In genomic region chr16:96467445-96467844, GRCm38 (mm10) we compare ENCODE assay signal across 8 mouse cellular contexts. TPM values are rescaled to one million over a fixed set of nuclear protein-coding genes. Genes with fewer than 3 reads are reported as not detected.
DNase-seq lines count a peak whose midpoint lies in the region; ATAC-seq and TF ChIP-seq lines count a peak whose summit lies in the region.

Gene Pcp4 (plus strand): TSS chr16:96467606.

- no peak for TF ChIP-seq POLR2A in CH12.LX (IDR thresholded peaks at IDR 0.05; ENCODE audit: low read depth, low read length)
- no peak for TF ChIP-seq POLR2A in brain, embryonic 14.5 days (IDR thresholded peaks at IDR 0.05; ENCODE audit: borderline replicate concordance, extremely low read depth, insufficient read depth, insufficient read length, poor library complexity, severe bottlenecking)

- no peak for TF ChIP-seq EP300 in CH12.LX (IDR thresholded peaks at IDR 0.05; ENCODE audit: low read length)

- no peaks in the 10 kb centered on the region for H3K79me2 ChIP-seq in CH12.LX (replicated peaks; ENCODE audit: control insufficient read depth, extremely low read depth, insufficient read depth, poor library complexity, severe bottlenecking)

- 11% methylated on average over 8 of the region's 8 CpGs for WGBS in lung, embryonic 14.5 days

- in situ Hi-C loops in CH12.LX (cut with MboI; ENCODE audit: low pct_ligation_motif_present, low pct_unique_long_range_greater_than_20kb, low sequenced_read_pairs), result loop anchor here (5.0 to 25.0 kb wide), 3 partner anchors 95 to 230 kb away; partner anchors contain the start of gene B3galt5

- H3K4me2 ChIP-seq in CH12.LX (ENCODE audit: insufficient read depth, low read depth, poor library complexity, severe bottlenecking), result no peak within 1 kb of the TSS
- H3K4me2 ChIP-seq in lung, embryonic 14.5 days, result no peak within 1 kb of the TSS

- H3K4me1 ChIP-seq in CH12.LX (ENCODE audit: control insufficient read depth in 1 of 2, insufficient read depth in 2 of 2), result peaks cover 0 to 3% of the 10 kb centered on the region in 2 experiments; a peak in 3 of 4 replicates
- no peaks in the 10 kb centered on the region for H3K4me1 ChIP-seq in lung, embryonic 14.5 days (ENCODE audit: insufficient read depth)

- peak; percentile 98 to 100 for TF ChIP-seq CTCF in CH12.LX (conservative IDR thresholded peaks at IDR 0.05 in 1 of 2, IDR thresholded peaks at IDR 0.05 in 1 of 2; ENCODE audit: low read depth in 2 of 2, low read length in 2 of 2)
- peak; percentile 99 for TF ChIP-seq CTCF in brain, embryonic 14.5 days (IDR thresholded peaks at IDR 0.05; ENCODE audit: borderline replicate concordance, extremely low read depth, insufficient read depth, insufficient read length)
- peak; percentile 97 for TF ChIP-seq CTCF in lung, embryonic 14.5 days (IDR thresholded peaks at IDR 0.05; ENCODE audit: low read depth)

- DNase-seq in CH12.LX (ENCODE audit: extremely low read depth), result peak; percentile 83
- DNase-seq in brain, embryonic 14.5 days (ENCODE audit: low read depth), result peak; percentile 92
- peak; percentile 71 to 79 for DNase-seq in heart, postnatal 14 days
- DNase-seq in layer of hippocampus, adult 11-12 months (ENCODE audit: low spot score), result peak; percentile 92
- peak; percentile 89 for DNase-seq in lung, embryonic 14.5 days
- peak; percentile 71 for DNase-seq in ovary, postnatal 36 days (ENCODE audit: low spot score)
- DNase-seq in thymus, postnatal 14 days, result peak; percentile 58

- no peak within 1 kb of the TSS for H3K4me3 ChIP-seq in CH12.LX (replicated peaks in 1 of 3; ENCODE audit: low read depth in 2 of 3, low read length in 2 of 3, poor library complexity in 1 of 3)
- H3K4me3 ChIP-seq in lung, embryonic 14.5 days (ENCODE audit: low read depth, low read length), result no peak within 1 kb of the TSS

- no peak within 1 kb of the TSS for H3K27ac ChIP-seq in CH12.LX (ENCODE audit: insufficient read depth, low read depth)
- no peak within 1 kb of the TSS for H3K27ac ChIP-seq in lung, embryonic 14.5 days (ENCODE audit: low read depth)

- H3K36me3 ChIP-seq in CH12.LX (replicated peaks in 1 of 2; ENCODE audit: control insufficient read depth in 1 of 2, insufficient read depth in 1 of 2, low read length in 1 of 2), result no peaks in the 10 kb centered on the region
- H3K36me3 ChIP-seq in lung, embryonic 14.5 days (ENCODE audit: insufficient read depth), result no peaks in the 10 kb centered on the region

- TF ChIP-seq RAD21 in CH12.LX (IDR thresholded peaks at IDR 0.05; ENCODE audit: low read depth, low read length), result peak; percentile 90

- peaks cover 6% of the 10 kb centered on the region for H3K27me3 ChIP-seq in CH12.LX (replicated peaks)
- no peaks in the 10 kb centered on the region for H3K27me3 ChIP-seq in lung, embryonic 14.5 days (ENCODE audit: insufficient read depth, low read length)

- intact Hi-C loops in heart, postnatal 14 days (cut with DNase I), result loop anchor here (1.0 to 5.0 kb wide), 3 partner anchors 110 to 204 kb away; no protein-coding TSS in a partner anchor

- ATAC-seq in erythroblast, adult 5-6 weeks (replicated peaks; ENCODE audit: low FRiP score, poor library complexity, severe bottlenecking), result peak; percentile 69; the same call in 1 of the 2 replicates
- ATAC-seq in lung, embryonic 14.5 days (ENCODE audit: insufficient read depth), result peak; percentile 55

- dilution Hi-C loops in CH12.LX (cut with MboI; ENCODE audit: extremely low pct_ligation_motif_present, extremely low pct_unique_long_range_greater_than_20kb, low sequenced_read_pairs), result no loop called here

- H3K9me3 ChIP-seq in CH12.LX (replicated peaks; ENCODE audit: low read length), result no peaks in the 10 kb centered on the region
- no peaks in the 10 kb centered on the region for H3K9me3 ChIP-seq in lung, embryonic 14.5 days (ENCODE audit: low read depth, low read length)

- no peak within 1 kb of the TSS for H3K9ac ChIP-seq in CH12.LX (ENCODE audit: insufficient read depth, low read depth)
- H3K9ac ChIP-seq in lung, embryonic 14.5 days, result no peak within 1 kb of the TSS

TF ChIP-seq in CH12.LX, 34 proteins besides CTCF, POLR2A, EP300 and RAD21:
- peak; percentile 48; the same call in 1 of the 2 replicates for TF ChIP-seq IRF4 (IDR thresholded peaks at IDR 0.05; ENCODE audit: low read depth, low read length)
- no peak for TF ChIP-seq USF2 (conservative IDR thresholded peaks at IDR 0.05; ENCODE audit: low read depth, low read length)
- TF ChIP-seq NELFE (IDR thresholded peaks at IDR 0.05; ENCODE audit: low read depth, low read length), result peak; percentile 44; the same call in 1 of the 2 replicates
- no peak for TF ChIP-seq TCF12 (IDR thresholded peaks at IDR 0.05; ENCODE audit: low read depth, low read length)
- TF ChIP-seq MYC (IDR thresholded peaks at IDR 0.05; ENCODE audit: low read depth, low read length), result peak; percentile 56; the same call in 1 of the 2 replicates
- TF ChIP-seq SMC3 (IDR thresholded peaks at IDR 0.05; ENCODE audit: low read depth, low read length), result peak; percentile 99
- no peak for TF ChIP-seq ETS1 (conservative IDR thresholded peaks at IDR 0.05; ENCODE audit: low read depth, low read length)
- TF ChIP-seq ZC3H11A (IDR thresholded peaks at IDR 0.05; ENCODE audit: low read depth, low read length), result peak; percentile 80
- TF ChIP-seq ELF1 (IDR thresholded peaks at IDR 0.05; ENCODE audit: low read depth, low read length), result 0 out of 2 replicates have a peak, but pooled peaks have one; percentile 41

RNA-seq across cellular contexts. Expression of gene Pcp4, which starts in this region (rescaled TPM):
- total RNA-seq in CH12.LX (2012; rRNA removed), result 0.46 TPM in 1 of 2 replicates, not detected in the other
- 2.0 and 3.3 TPM in 2 replicates for total RNA-seq in CH12.LX (2014; rRNA removed)
- polyA plus RNA-seq in CH12.LX (2012; ENCODE audit: insufficient read length, low read depth), result 2.4 and 2.9 TPM in 2 replicates
- 76.6 and 125 TPM in 2 replicates for polyA plus RNA-seq in brain, embryonic 14.5 days (2012; rRNA removed)
- total RNA-seq in erythroblast, adult 5-6 weeks (2015; ENCODE audit: low replicate concordance), result not detected in 2 replicates
- total RNA-seq in erythroblast, adult 5-6 weeks (2017; ENCODE audit: low replicate concordance), result not detected in 2 replicates
- 1 to 10 TPM; 1.4 to 2.3 TPM for total RNA-seq in heart, postnatal 14 days (2021)
- 4.2 and 4.6 TPM in 2 replicates for polyA plus RNA-seq in lung, embryonic 14.5 days (2014; fragmentation: Nextera tagmentation; extraction: Ambion mirVana)

Comparison
In these comparisons a context has a peak if more than half of its experiments do, and no peak if none do; other contexts are left out.
1. RNA of gene Pcp4 (polyA plus RNA-seq): 76.6 to 125 TPM in brain, embryonic 14.5 days; 4.2 to 4.6 TPM in lung, embryonic 14.5 days and 2.4 to 2.9 TPM in CH12.LX; every median in the first group is over 10 times any median in the second.
2. Peak in ATAC-seq in erythroblast, adult 5-6 weeks; RNA of the gene not detected or under 1 TPM.
3. Peak in every context shown above with its lines, with median percentiles within 50 percentile points of each other: DNase-seq and CTCF ChIP-seq.